ENCODE assay signal across 18 mouse cellular contexts in genomic region chr10:71131333-71131732, GRCm38 (mm10). TPM values are rescaled to one million over a fixed set of nuclear protein-coding genes. Genes with fewer than 3 reads are reported as not detected.
"Had no signal": no experiment of that assay in that cellular context is flagged by ENCODE, and none has a peak within 500 bp of the region (broad histone marks: within the 10 kb centered on the region; RNA-seq: fewer than 3 reads in every experiment).

No protein-coding gene starts in this region.

- DNase-seq: liver, postnatal 0 days; lung, adult 2 months; lung, postnatal 14 days; lung, postnatal 36 days; retina, postnatal 1 day; right cerebral cortex, adult 18-20 months; right cerebral cortex, postnatal 25 days; right cerebral cortex, postnatal 4 days; spleen, adult 18-20 months; thymus, adult 2 months; thymus, postnatal 25 days; thymus, postnatal 4 days had no signal

- ATAC-seq: liver, postnatal 0 days; lung, postnatal 0 days; midbrain, embryonic 13.5 days; midbrain, embryonic 15.5 days had no signal

RNA-seq across cellular contexts. Expression of gene Bicc1, which starts 28.2 kb away (rescaled TPM):
- total RNA-seq: megakaryocyte progenitor cell, adult 5-6 weeks; monocyte, adult 5-6 weeks had no signal
- polyA plus RNA-seq: macrophage had no signal
